Mouse (Mus musculus): Measurements from ENCODE around the gene Rcan3. TPM values are rescaled to one million over a fixed set of nuclear protein-coding genes. Genes with fewer than 3 reads are reported as not detected.

The Rcan3 gene
- polyA plus RNA-seq, 1 experiment, result 9.2 TPM

- no peak overlapping the region for H3K4me2 ChIP-seq (ENCODE audit: low read depth)
- no peak for TF ChIP-seq MYOD1 (IDR thresholded peaks at IDR 0.05; ENCODE audit: control insufficient read depth in 1 of 3, insufficient read length in 2 of 3, low read depth in 2 of 3)
- no peak for TF ChIP-seq E2F4 (IDR thresholded peaks at IDR 0.05; ENCODE audit: insufficient read depth)
- TF ChIP-seq USF1 (IDR thresholded peaks at IDR 0.05; ENCODE audit: low read depth), result no peak
- no peak for TF ChIP-seq REST (IDR thresholded peaks at IDR 0.05; ENCODE audit: insufficient read depth, insufficient read length)
- no peak for TF ChIP-seq POLR2AphosphoS2 (IDR thresholded peaks at IDR 0.05; ENCODE audit: insufficient read length, low read depth)
- no peak for TF ChIP-seq CEBPB (IDR thresholded peaks at IDR 0.05; ENCODE audit: insufficient read depth, poor library complexity, severe bottlenecking)
- no peak for TF ChIP-seq SRF (IDR thresholded peaks at IDR 0.05; ENCODE audit: control insufficient read depth, insufficient read length, low read depth)
- TF ChIP-seq POLR2A (IDR thresholded peaks at IDR 0.05; ENCODE audit: insufficient read length, low read depth), result no peak
- TF ChIP-seq MYOG (IDR thresholded peaks at IDR 0.05; ENCODE audit: control insufficient read depth in 1 of 3, insufficient read depth in 1 of 3, insufficient read length in 2 of 3, low read depth in 2 of 3), result no peak
- no peak for TF ChIP-seq TCF3 (IDR thresholded peaks at IDR 0.05; ENCODE audit: insufficient read length, low read depth)
- TF ChIP-seq MAX (IDR thresholded peaks at IDR 0.05; ENCODE audit: low read depth), result no peak
- no peaks in the 10 kb centered on the region for H3K27me3 ChIP-seq (ENCODE audit: control insufficient read depth, insufficient read depth, insufficient read length)
- H3K36me3 ChIP-seq (ENCODE audit: control insufficient read depth, insufficient read depth), result no peaks in the 10 kb centered on the region
- no peak overlapping the region for H3ac ChIP-seq (ENCODE audit: control insufficient read depth, insufficient read length)
- H3K79me2 ChIP-seq (ENCODE audit: control insufficient read depth, insufficient read depth), result no peaks in the 10 kb centered on the region
- H3K4me3 ChIP-seq, result no peak overlapping the region
Measured at GRCm38 (mm10) chr4:135420961-135421360, 12.7 kb downstream of the Rcan3 start.

DNA sequence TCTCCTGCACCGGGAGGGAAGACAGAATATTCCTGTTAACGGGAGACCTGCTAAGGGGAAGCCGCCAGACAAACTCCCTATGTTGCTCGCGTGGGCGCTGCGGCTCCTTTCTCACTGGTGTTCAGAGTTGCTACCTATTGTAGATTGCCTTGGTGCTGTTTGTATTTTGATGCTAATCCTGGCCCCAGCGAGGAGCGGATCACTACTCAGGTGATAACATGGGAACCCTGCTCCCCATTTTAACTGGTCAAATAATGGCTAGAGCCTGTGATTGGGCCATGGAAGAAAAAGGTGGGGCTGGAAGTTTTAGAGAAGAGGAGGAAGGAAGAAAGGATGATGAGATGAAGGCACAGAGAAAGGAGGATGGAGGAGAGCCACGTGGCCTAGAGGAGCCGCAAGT, 13.2 kb downstream of the Rcan3 start:
- Histone ChIP-seq H3K79me2 (ENCODE audit: control insufficient read depth, insufficient read depth) (no peaks in the 10 kb centered on the region), H3ac (ENCODE audit: control insufficient read depth, insufficient read length) (no peak overlapping the region), H3K4me2 (ENCODE audit: low read depth) (no peak overlapping the region), H3K4me3 (no peak overlapping the region), H3K36me3 (ENCODE audit: control insufficient read depth, insufficient read depth) (no peaks in the 10 kb centered on the region), H3K27me3 (ENCODE audit: control insufficient read depth, insufficient read depth, insufficient read length) (no peaks in the 10 kb centered on the region)
- no peak for TF ChIP-seq REST (IDR thresholded peaks at IDR 0.05; ENCODE audit: insufficient read depth, insufficient read length)

- no peaks in the 10 kb centered on the region for H3K36me3 ChIP-seq (ENCODE audit: control insufficient read depth, insufficient read depth)
- TF ChIP-seq MYOD1 (IDR thresholded peaks at IDR 0.05; ENCODE audit: control insufficient read depth in 1 of 3, insufficient read length in 2 of 3, low read depth in 2 of 3) (no peak), POLR2AphosphoS2 (IDR thresholded peaks at IDR 0.05; ENCODE audit: insufficient read length, low read depth) (no peak), E2F4 (IDR thresholded peaks at IDR 0.05; ENCODE audit: insufficient read depth) (no peak), POLR2A (IDR thresholded peaks at IDR 0.05; ENCODE audit: insufficient read length, low read depth) (no peak), CEBPB (IDR thresholded peaks at IDR 0.05; ENCODE audit: insufficient read depth, poor library complexity, severe bottlenecking) (no peak), TCF3 (IDR thresholded peaks at IDR 0.05; ENCODE audit: insufficient read length, low read depth) (no peak), REST (IDR thresholded peaks at IDR 0.05; ENCODE audit: insufficient read depth, insufficient read length) (no peak), MAX (IDR thresholded peaks at IDR 0.05; ENCODE audit: low read depth) (no peak), TCF12 (IDR thresholded peaks at IDR 0.05; ENCODE audit: insufficient read depth, poor library complexity, severe bottlenecking) (no peak)
Measured at GRCm38 (mm10) chr4:135419996-135420395, 13.7 kb downstream of the Rcan3 start.

GRCm38 (mm10) chr4:135416367-135416766, 17.3 kb downstream of the Rcan3 start:
- no peaks in the 10 kb centered on the region for H3K79me2 ChIP-seq (ENCODE audit: control insufficient read depth, insufficient read depth)
- no peak overlapping the region for H3K4me3 ChIP-seq
- no peaks in the 10 kb centered on the region for H3K27me3 ChIP-seq (ENCODE audit: control insufficient read depth, insufficient read depth, insufficient read length)
- no peak for TF ChIP-seq USF1 (IDR thresholded peaks at IDR 0.05; ENCODE audit: low read depth)
- no peak for TF ChIP-seq POLR2A (IDR thresholded peaks at IDR 0.05; ENCODE audit: insufficient read length, low read depth)
- TF ChIP-seq MYOD1 (IDR thresholded peaks at IDR 0.05; ENCODE audit: control insufficient read depth in 1 of 3, insufficient read length in 2 of 3, low read depth in 2 of 3), result no peak
- no peak for TF ChIP-seq TCF12 (IDR thresholded peaks at IDR 0.05; ENCODE audit: insufficient read depth, poor library complexity, severe bottlenecking)
- TF ChIP-seq CEBPB (IDR thresholded peaks at IDR 0.05; ENCODE audit: insufficient read depth, poor library complexity, severe bottlenecking), result no peak
- no peak for TF ChIP-seq MYOG (IDR thresholded peaks at IDR 0.05; ENCODE audit: control insufficient read depth in 1 of 3, insufficient read depth in 1 of 3, insufficient read length in 2 of 3, low read depth in 2 of 3)
- no peak for TF ChIP-seq SRF (IDR thresholded peaks at IDR 0.05; ENCODE audit: control insufficient read depth, insufficient read length, low read depth)
- no peak for TF ChIP-seq MAX (IDR thresholded peaks at IDR 0.05; ENCODE audit: low read depth)
- no peak for TF ChIP-seq REST (IDR thresholded peaks at IDR 0.05; ENCODE audit: insufficient read depth, insufficient read length)
- TF ChIP-seq E2F4 (IDR thresholded peaks at IDR 0.05; ENCODE audit: insufficient read depth), result no peak
- TF ChIP-seq POLR2AphosphoS2 (IDR thresholded peaks at IDR 0.05; ENCODE audit: insufficient read length, low read depth), result no peak
- no peak for TF ChIP-seq TCF3 (IDR thresholded peaks at IDR 0.05; ENCODE audit: insufficient read length, low read depth)
- H3K4me2 ChIP-seq (ENCODE audit: low read depth), result no peak overlapping the region
- no peak overlapping the region for H3ac ChIP-seq (ENCODE audit: control insufficient read depth, insufficient read length)
- no peaks in the 10 kb centered on the region for H3K36me3 ChIP-seq (ENCODE audit: control insufficient read depth, insufficient read depth)

More at GRCm38 (mm10) chr4:135419996-135420395, 13.7 kb downstream of the Rcan3 start:
- no peaks in the 10 kb centered on the region for H3K79me2 ChIP-seq (ENCODE audit: control insufficient read depth, insufficient read depth)
- no peak overlapping the region for H3ac ChIP-seq (ENCODE audit: control insufficient read depth, insufficient read length)
- H3K27me3 ChIP-seq (ENCODE audit: control insufficient read depth, insufficient read depth, insufficient read length), result no peaks in the 10 kb centered on the region
- H3K4me2 ChIP-seq (ENCODE audit: low read depth), result no peak overlapping the region
- H3K4me3 ChIP-seq, result no peak overlapping the region

DNA sequence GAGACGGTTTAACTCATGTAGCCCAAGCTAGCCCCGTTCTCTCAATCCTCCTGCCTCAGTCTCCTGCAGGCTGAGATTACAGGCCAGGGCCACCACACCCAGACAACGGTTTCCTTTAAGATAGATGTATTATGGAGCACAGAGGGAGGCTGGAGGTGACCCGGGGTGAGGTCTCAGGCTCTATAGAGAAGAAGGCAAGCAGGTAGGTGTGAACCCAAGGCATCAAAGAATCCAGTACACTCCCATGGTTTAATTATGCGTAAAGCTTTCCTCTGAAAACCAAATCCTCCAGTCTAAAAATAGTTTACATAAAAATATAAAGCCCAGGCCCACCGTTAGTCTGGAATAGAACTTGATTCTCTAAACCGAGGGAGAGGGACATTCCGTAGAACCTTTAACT, 20.2 kb downstream of the Rcan3 start:
- TF ChIP-seq CEBPB (IDR thresholded peaks at IDR 0.05; ENCODE audit: insufficient read depth, poor library complexity, severe bottlenecking), result no peak
- TF ChIP-seq USF1 (IDR thresholded peaks at IDR 0.05; ENCODE audit: low read depth), result no peak
- TF ChIP-seq E2F4 (IDR thresholded peaks at IDR 0.05; ENCODE audit: insufficient read depth), result no peak
- no peak for TF ChIP-seq MYOG (IDR thresholded peaks at IDR 0.05; ENCODE audit: control insufficient read depth in 1 of 3, insufficient read depth in 1 of 3, insufficient read length in 2 of 3, low read depth in 2 of 3)
- no peak for TF ChIP-seq TCF3 (IDR thresholded peaks at IDR 0.05; ENCODE audit: insufficient read length, low read depth)
- TF ChIP-seq SRF (IDR thresholded peaks at IDR 0.05; ENCODE audit: control insufficient read depth, insufficient read length, low read depth), result no peak
- no peak for TF ChIP-seq MYOD1 (IDR thresholded peaks at IDR 0.05; ENCODE audit: control insufficient read depth in 1 of 3, insufficient read length in 2 of 3, low read depth in 2 of 3)
- no peak for TF ChIP-seq TCF12 (IDR thresholded peaks at IDR 0.05; ENCODE audit: insufficient read depth, poor library complexity, severe bottlenecking)
- no peak overlapping the region for H3K4me2 ChIP-seq (ENCODE audit: low read depth)
- H3ac ChIP-seq (ENCODE audit: control insufficient read depth, insufficient read length), result no peak overlapping the region

More for the DNA sequence above, 20.2 kb downstream of the Rcan3 start:
- H3K27me3 ChIP-seq (ENCODE audit: control insufficient read depth, insufficient read depth, insufficient read length), result no peaks in the 10 kb centered on the region
- no peaks in the 10 kb centered on the region for H3K79me2 ChIP-seq (ENCODE audit: control insufficient read depth, insufficient read depth)
- H3K36me3 ChIP-seq (ENCODE audit: control insufficient read depth, insufficient read depth), result no peaks in the 10 kb centered on the region
- H3K4me3 ChIP-seq, result no peak overlapping the region
